Mouse (Mus musculus): ENCODE data around the gene Rsu1.

The Rsu1 gene

DNA sequence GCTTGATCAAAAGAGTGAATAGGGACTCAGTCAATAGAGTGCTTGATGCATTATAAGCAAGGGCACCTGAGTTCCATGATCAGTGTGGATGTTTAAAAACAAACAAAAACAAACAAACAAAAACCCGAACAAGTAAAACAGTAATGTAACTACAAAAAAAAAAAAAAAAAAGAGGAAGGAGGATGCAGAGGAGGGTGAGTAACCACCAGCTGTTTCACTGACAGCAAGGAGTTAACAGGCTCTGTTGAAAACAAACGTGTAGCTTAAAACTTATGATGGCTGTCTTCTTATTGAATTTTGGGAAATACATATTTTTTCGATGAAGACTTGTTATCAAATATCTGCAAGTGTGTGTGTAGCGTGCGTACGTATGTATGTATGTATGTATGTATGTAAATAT is 222.6 kb downstream of the Rsu1 start:
- DNase-seq (ENCODE audit: low spot score): no peak

DNA sequence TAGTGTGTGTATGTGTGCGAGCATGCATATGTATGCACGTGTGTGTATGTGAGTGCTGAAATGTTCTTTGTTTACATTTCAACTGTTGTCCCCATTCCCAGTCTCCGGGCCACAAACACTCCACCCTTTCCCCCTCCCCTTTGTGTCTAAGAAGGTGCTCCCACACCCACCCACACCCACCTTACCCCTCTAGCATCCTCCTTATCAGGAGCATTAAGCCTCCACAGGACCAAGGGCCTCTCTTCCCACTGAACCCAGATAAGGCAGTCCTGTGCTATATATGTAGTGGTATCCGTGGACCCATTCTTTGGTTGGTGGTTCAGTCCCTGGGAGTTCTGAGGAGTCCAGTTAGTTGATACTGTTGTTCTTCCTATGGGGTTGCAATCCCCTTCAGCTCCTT is 226.7 kb downstream of the Rsu1 start:
- DNase-seq (ENCODE audit: low spot score): no peak

GRCm38 (mm10) chr2:13039785-13040184 is 231.4 kb downstream of the Rsu1 start:
- DNase-seq (ENCODE audit: low spot score): no peak

- no peak for DNase-seq (ENCODE audit: low spot score)
These were observed 232.4 kb downstream of the Rsu1 start for GRCm38 (mm10) chr2:13038772-13039171.

Measured in urinary bladder, postnatal 10 days (tissue).